25 mouse cellular contexts compared by ENCODE assay signal in genomic region chr16:81221176-81221575, GRCm38 (mm10). TPM values are rescaled to one million over a fixed set of nuclear protein-coding genes. Genes with fewer than 3 reads are reported as not detected.
"Had no signal": no experiment of that assay in that cellular context is flagged by ENCODE, and none has a peak within 500 bp of the region (broad histone marks: within the 10 kb centered on the region; RNA-seq: fewer than 3 reads in every experiment).

No protein-coding gene starts in this region.

- H3K27ac ChIP-seq: heart, adult 2 months; heart, embryonic 13.5 days; heart, embryonic 15.5 days; hindbrain, embryonic 15.5 days; hindbrain, postnatal 0 days; kidney, embryonic 15.5 days; kidney, postnatal 0 days; limb, embryonic 13.5 days; limb, embryonic 15.5 days had no signal

- H3K9ac ChIP-seq: forebrain, postnatal 0 days; heart, embryonic 13.5 days; heart, embryonic 15.5 days; hindbrain, embryonic 15.5 days; kidney, embryonic 15.5 days; limb, embryonic 13.5 days; limb, embryonic 15.5 days had no signal

- ATAC-seq: forebrain, postnatal 0 days; hindbrain, postnatal 0 days; intestine, embryonic 16.5 days had no signal

- DNase-seq: forebrain, postnatal 0 days; gastrocnemius, postnatal 14 days; gastrocnemius, postnatal 36 days; heart, adult 11 months; heart, adult 2 months; heart, postnatal 14 days; heart, postnatal 36 days; kidney, adult 11 months; kidney, adult 2 months; kidney, adult 9 months; kidney, postnatal 14 days; kidney, postnatal 36 days; layer of hippocampus, adult 9-11 months; layer of hippocampus, postnatal 36 days; left cerebral cortex, postnatal 4 days had no signal

- H3K9me3 ChIP-seq: heart, embryonic 13.5 days; heart, embryonic 15.5 days; hindbrain, embryonic 15.5 days; kidney, embryonic 15.5 days; limb, embryonic 13.5 days; limb, embryonic 15.5 days had no signal

- H3K27me3 ChIP-seq: heart, embryonic 13.5 days; heart, embryonic 15.5 days; hindbrain, embryonic 15.5 days; kidney, embryonic 15.5 days; limb, embryonic 13.5 days; limb, embryonic 15.5 days had no signal

- H3K4me3 ChIP-seq: heart, adult 2 months; heart, embryonic 13.5 days; heart, embryonic 15.5 days; hindbrain, embryonic 15.5 days; kidney, embryonic 15.5 days; limb, embryonic 13.5 days; limb, embryonic 15.5 days had no signal

- H3K36me3 ChIP-seq: heart, embryonic 13.5 days; heart, embryonic 15.5 days; hindbrain, embryonic 15.5 days; kidney, embryonic 15.5 days; limb, embryonic 13.5 days; limb, embryonic 15.5 days had no signal

- H3K4me1 ChIP-seq: heart, embryonic 15.5 days; kidney, embryonic 15.5 days; limb, embryonic 13.5 days; limb, embryonic 15.5 days had no signal

- H3K4me2 ChIP-seq: heart, embryonic 11.5 days; heart, embryonic 13.5 days; heart, embryonic 15.5 days; hindbrain, embryonic 15.5 days; kidney, embryonic 15.5 days; limb, embryonic 13.5 days; limb, embryonic 15.5 days had no signal

RNA-seq across cellular contexts. Expression of gene Ncam2, which starts 20.7 kb away (rescaled TPM):
- total RNA-seq: gastrocnemius, postnatal 36 days had no signal
